Mouse (Mus musculus) pancreas, adult 10 weeks (tissue): ENCODE measurements around the gene BC049352. TPM values are rescaled to one million over a fixed set of nuclear protein-coding genes. Genes with fewer than 3 reads are reported as not detected.

Source experiments
- polyA plus RNA-seq: library from polyadenylated mRNA; stranded (reverse); fragments of 350-450 nt; fragmentation: Illumina TruSeq; extraction: RNeasy Lipid Tissue Mini Kit (QIAGEN cat#74804); gene quantifications from one replicate; pipeline ENCODE4 v1.2.3, GENCODE M21; 2015; ENCODE audit warnings: low read depth, low replicate concordance; ENCODE audit not compliant: insufficient read depth

Gene BC049352
- not detected for polyA plus RNA-seq

GRCm38 (mm10) chr9:45181770-45182169 lies at the start of gene BC049352:
Gene BC049352, plus strand, starts transcription at chr9:45182007.

GRCm38 (mm10) chr9:45138191-45139032 lies 43.4 kb upstream of the BC049352 start, which contains the start of gene Scn4b:
Gene Scn4b, plus strand, starts transcription at chr9:45138395.

DNA sequence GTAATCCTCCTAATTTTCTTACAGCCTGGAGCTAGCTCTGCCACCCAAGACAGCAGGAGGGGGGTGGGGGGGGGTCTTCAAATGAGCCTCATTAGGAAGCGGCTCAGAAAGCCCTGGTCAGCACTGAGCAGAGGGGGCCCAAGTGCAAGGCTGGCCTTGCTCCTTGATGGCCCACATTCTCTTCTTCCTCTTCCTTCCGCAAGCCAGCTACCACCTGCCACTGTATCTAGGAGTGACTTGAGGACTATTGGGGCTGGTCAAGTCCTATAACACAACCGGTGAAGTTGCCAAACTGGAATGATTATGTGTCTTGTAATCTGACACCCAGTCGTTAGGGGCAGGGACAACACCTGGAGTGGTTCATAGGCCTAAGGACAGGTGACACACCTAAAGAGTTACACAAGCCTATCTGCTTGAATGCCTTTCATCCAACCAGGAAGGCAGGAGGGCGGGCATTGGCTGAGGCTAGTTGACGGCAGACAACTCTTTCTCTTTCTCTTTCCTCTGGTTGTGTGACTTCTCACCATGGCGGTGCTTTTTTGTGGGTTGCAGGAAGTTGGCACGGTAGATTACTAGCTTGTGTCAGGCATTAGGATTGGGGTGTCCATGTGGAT lies 22.1 kb downstream of the BC049352 start, which contains the start of gene Tmprss4:
Tmprss4 (minus strand) TSS at position 296 of the 614 bp plus-strand sequence.

DNA sequence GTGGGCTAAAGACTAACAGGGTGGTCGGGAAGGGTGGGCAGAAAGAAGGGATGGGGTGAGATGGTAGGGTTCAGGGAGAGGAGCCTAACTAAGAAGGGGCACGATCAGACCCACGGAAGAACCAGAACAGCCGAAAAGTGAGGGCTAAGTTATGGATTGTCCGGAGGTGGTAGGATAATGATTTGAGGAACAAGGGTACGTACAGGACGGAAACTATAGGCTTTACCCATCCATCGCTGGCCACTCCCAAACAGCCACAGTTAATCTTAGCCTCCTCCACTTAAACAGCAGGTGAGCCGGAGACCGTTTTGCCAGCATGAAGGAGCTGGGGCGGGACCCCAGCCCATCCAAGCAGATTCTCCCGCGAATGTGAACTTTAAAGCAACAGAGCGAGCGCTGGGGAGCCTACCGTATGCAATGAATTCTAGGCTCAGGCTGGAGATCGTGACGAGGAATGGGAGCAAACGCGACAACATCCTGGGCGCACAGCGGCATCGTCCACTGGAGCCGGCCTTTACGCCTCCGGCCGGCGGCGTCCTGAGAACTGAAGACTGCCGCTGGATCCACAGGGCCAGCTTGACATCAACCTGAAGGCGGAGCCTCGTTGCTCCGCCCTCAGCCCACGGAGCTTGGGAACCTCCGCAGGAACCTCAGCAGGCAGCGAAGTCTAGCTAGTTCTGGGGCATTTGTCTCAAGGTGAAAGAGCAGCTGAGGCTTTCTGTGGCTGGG lies 87.0 kb downstream of the BC049352 start, which contains the start of gene Il10ra:
Il10ra (minus strand) TSS at position 553 of the 729 bp plus-strand sequence.

Other genes with a start within 250 kb of the BC049352 start
- gene Ube4a, start 216.4 kb upstream of the BC049352 start, polyA plus RNA-seq: 13.2 TPM
- not detected for gene Cd3g, start 201.6 kb upstream of the BC049352 start, polyA plus RNA-seq
- gene Cd3d, start 200.2 kb upstream of the BC049352 start, polyA plus RNA-seq: 0.52 TPM
- not detected for gene Cd3e, start 172.4 kb upstream of the BC049352 start, polyA plus RNA-seq
- gene Mpzl2, start 142.2 kb upstream of the BC049352 start, polyA plus RNA-seq: 3.2 TPM
- 1.1 TPM for gene Mpzl3, start 126.8 kb upstream of the BC049352 start, polyA plus RNA-seq
- gene Jaml, start 102.8 kb upstream of the BC049352 start, polyA plus RNA-seq: 0.33 TPM
- 0.22 TPM for gene Scn2b, start 64.2 kb upstream of the BC049352 start, polyA plus RNA-seq
- gene Scn4b, start 43.6 kb upstream of the BC049352 start, polyA plus RNA-seq: 1.3 TPM
- gene Tmprss4, start 22.1 kb downstream of the BC049352 start, polyA plus RNA-seq: 5.5 TPM
- gene Il10ra, start 87.1 kb downstream of the BC049352 start, polyA plus RNA-seq: 2.0 TPM
- gene Tmprss13, start 137.1 kb downstream of the BC049352 start, polyA plus RNA-seq: not detected
- 21.1 TPM for gene Fxyd6, start 188.2 kb downstream of the BC049352 start, polyA plus RNA-seq
- 1.3 TPM for gene Fxyd2, start 217.7 kb downstream of the BC049352 start, polyA plus RNA-seq
- not detected for gene Dscaml1, start 244.6 kb downstream of the BC049352 start, polyA plus RNA-seq